Mouse (Mus musculus) liver, embryonic 14.5 days (tissue): Measurements from ENCODE around the gene Sbk1. TPM values are rescaled to one million over a fixed set of nuclear protein-coding genes. Genes with fewer than 3 reads are reported as not detected.

Experiments
- ATAC-seq: fragments of 200-750 bp; cut with Nextera tagmentation; 2 replicates; pipeline ENCODE4 v1.8.0; 2017; ENCODE audit warnings: moderate number of reproducible peaks, mild to moderate bottlenecking, moderate library complexity; ENCODE audit not compliant: insufficient read depth
- DNase-seq, 3 experiments: peaks; one replicate each; pipeline ENCODE4 v3.0.0-alpha.2; 2012 to 2013; ENCODE audit warnings: low read depth in 3 of 3, low spot score in 3 of 3
- H3K27ac ChIP-seq: fragments of 300-500 bp; sonication (generic); 2 replicates; pipeline ENCODE4 v1.5.1; 2014; ENCODE audit warnings: moderate library complexity, mild to moderate bottlenecking, control low read depth, inconsistent platforms
- H3K27me3 ChIP-seq: fragments of 300-500 bp; sonication (generic); 2 replicates; pipeline ENCODE4 v1.6.1; 2014; ENCODE audit warnings: mild to moderate bottlenecking, low read length, moderate library complexity; ENCODE audit not compliant: control insufficient read depth, insufficient read depth
- H3K36me3 ChIP-seq: fragments of 300-500 bp; sonication (generic); replicated peaks from 2 replicates; pipeline ENCODE4 v1.6.1; 2014; ENCODE audit warnings: low read depth; ENCODE audit not compliant: control insufficient read depth, insufficient read depth
- H3K4me1 ChIP-seq, 2 experiments: fragments of 200-500 bp in 1 of 2; fragments of 300-500 bp in 1 of 2; sonication (generic) in 1 of 2; replicated peaks; 2 replicates each; pipeline ENCODE4 v1.6.1; 2012 to 2014; ENCODE audit warnings: antibody characterized with exemption in 1 of 2, inconsistent platforms in 1 of 2, low read length in 1 of 2; ENCODE audit not compliant: control insufficient read depth in 2 of 2, insufficient read depth in 2 of 2
- H3K4me2 ChIP-seq: fragments of 300-500 bp; sonication (generic); 2 replicates; pipeline ENCODE4 v1.6.1; 2014; ENCODE audit warnings: low read depth, mild to moderate bottlenecking, control low read depth, moderate library complexity
- H3K4me3 ChIP-seq, 2 experiments: fragments of 200-500 bp in 1 of 2; fragments of 300-500 bp in 1 of 2; sonication (generic) in 1 of 2; 2 replicates each; pipeline ENCODE4 v1.5.1; 2012 to 2014; ENCODE audit warnings: low read depth in 2 of 2, low read length in 2 of 2, mild to moderate bottlenecking in 2 of 2, control low read depth in 1 of 2, inconsistent platforms in 1 of 2, moderate library complexity in 1 of 2; ENCODE audit not compliant: insufficient read depth in 1 of 2
- H3K9ac ChIP-seq: fragments of 300-500 bp; sonication (generic); replicated peaks from 2 replicates; pipeline ENCODE4 v1.6.1; 2014; ENCODE audit warnings: mild to moderate bottlenecking, control low read depth, moderate library complexity
- H3K9me3 ChIP-seq: fragments of 300-500 bp; sonication (generic); 2 replicates; pipeline ENCODE4 v1.6.1; 2016; ENCODE audit warnings: low read length, mixed read lengths; ENCODE audit not compliant: control insufficient read depth
- CTCF ChIP-seq: IDR thresholded peaks from 2 replicates; pipeline ENCODE4 v1.5.1; 2016; ENCODE audit warnings: antibody characterized with exemption, low read depth, control low read depth
- EP300 ChIP-seq: IDR thresholded peaks from 2 replicates; pipeline ENCODE4 v1.6.1; 2016; ENCODE audit warnings: antibody characterized with exemption, low read depth
- WGBS: fragments of 180-500 bp; shearing (Covaris S2); extraction: QIAGEN DNeasy Blood & Tissue Kit; methylation state at CpG from one replicate; pipeline ENCODE4 v1.1.7; 2014; ENCODE audit not compliant: insufficient replicate concordance; 5-methylcytosine and 5-hydroxymethylcytosine counted together
- polyA plus RNA-seq, 2 experiments: library from polyadenylated mRNA; depleted of rRNA in 1 of 2; stranded (reverse) in 1 of 2; unstranded in 1 of 2; fragments of >200 nt; fragmentation: Nextera tagmentation in 1 of 2; extraction: Ambion mirVana in 1 of 2; gene quantifications; 2 replicates each; pipeline versions ENCODE4 v1.2.1 to v1.2.3; 2012 to 2014

Sbk1 gene
- polyA plus RNA-seq, 2 experiments, result 0.86 to 0.90 TPM

GRCm38 (mm10) chr7:126339521-126339971, 67.1 kb downstream of the Sbk1 start:
- DNase-seq (no peak), ATAC-seq (no peak)
- WGBS, result 73% methylated on average over 8 of the region's 8 CpGs
- Histone ChIP-seq H3K4me3 (no peak overlapping the region), H3K4me1 (peaks cover 0 to 4% of the 10 kb centered on the region in 2 experiments; a peak in 1 of 4 replicates), H3K4me2 (no peak overlapping the region), H3K36me3 (no peaks in the 10 kb centered on the region), H3K9me3 (no peaks in the 10 kb centered on the region), H3K27me3 (no peaks in the 10 kb centered on the region), H3K27ac (no peak overlapping the region), H3K9ac (no peak overlapping the region)
- TF ChIP-seq CTCF, result no peak
- TF ChIP-seq EP300, result no peak

DNA sequence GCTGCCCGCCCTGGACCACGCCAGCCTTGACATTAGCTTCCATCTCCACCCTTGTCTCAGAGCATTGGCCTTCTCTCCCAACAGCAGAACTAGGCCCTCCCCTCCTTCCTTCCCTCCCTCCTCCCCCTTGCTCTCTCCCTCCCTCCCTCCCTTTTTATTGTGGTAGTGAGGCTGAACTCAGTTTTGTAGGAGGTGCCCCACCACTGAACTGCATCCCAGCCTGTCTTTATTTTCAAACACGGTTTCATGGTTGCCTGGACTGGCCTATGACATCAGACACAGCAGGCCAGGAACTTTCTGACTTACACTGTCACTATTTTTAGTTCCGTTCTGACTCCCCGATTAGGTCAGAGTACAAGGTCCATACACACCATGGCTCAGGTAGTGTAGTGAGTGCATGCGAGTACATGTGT, 67.8 kb downstream of the Sbk1 start:
- TF ChIP-seq CTCF, result no peak
- no peak for TF ChIP-seq EP300
- H3K9me3 ChIP-seq, result no peaks in the 10 kb centered on the region
- no peaks in the 10 kb centered on the region for H3K27me3 ChIP-seq
- H3K27ac ChIP-seq, result no peak overlapping the region
- no peaks in the 10 kb centered on the region for H3K36me3 ChIP-seq
- H3K9ac ChIP-seq, result no peak overlapping the region
- DNase-seq (no peak), ATAC-seq (0 out of 2 replicates have a peak, but pooled peaks have one; percentile 31)
- H3K4me2 ChIP-seq, result no peak overlapping the region
- no peak overlapping the region for H3K4me3 ChIP-seq
- H3K4me1 ChIP-seq, result peaks cover 0 to 4% of the 10 kb centered on the region in 2 experiments; a peak in 1 of 4 replicates
- WGBS, result 53% methylated on average over 6 of the region's 6 CpGs

DNA sequence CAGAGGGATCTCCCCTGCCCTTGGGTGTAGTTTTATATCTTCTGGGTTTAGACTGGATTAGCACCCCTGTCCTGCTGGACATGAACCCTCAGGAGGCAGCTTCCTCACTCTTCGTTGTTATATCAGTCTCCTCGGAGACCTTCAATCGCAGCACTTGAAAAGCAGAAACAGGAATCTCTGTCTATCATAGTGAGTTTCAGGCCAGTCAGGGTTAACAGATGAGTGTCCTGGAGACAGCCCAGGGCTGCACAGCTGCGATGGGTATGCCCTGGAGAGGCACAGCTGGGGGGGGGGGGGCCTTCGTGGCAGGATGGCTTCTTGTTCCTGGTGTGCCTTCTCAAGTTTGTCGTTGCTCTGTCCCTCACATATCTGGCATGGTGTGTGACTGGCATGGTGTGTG, 68.5 kb downstream of the Sbk1 start:
- ATAC-seq (no peak), DNase-seq (no peak)
- no peak overlapping the region for H3K4me2 ChIP-seq
- no peaks in the 10 kb centered on the region for H3K9me3 ChIP-seq
- no peak overlapping the region for H3K27ac ChIP-seq
- H3K4me3 ChIP-seq, result no peak overlapping the region
- WGBS, result 23% methylated on average over 6 of the region's 6 CpGs
- TF ChIP-seq CTCF (no peak), EP300 (no peak)
- no peaks in the 10 kb centered on the region for H3K36me3 ChIP-seq
- H3K4me1 ChIP-seq, result peaks cover 0 to 4% of the 10 kb centered on the region in 2 experiments; a peak in 1 of 4 replicates
- no peak overlapping the region for H3K9ac ChIP-seq
- no peaks in the 10 kb centered on the region for H3K27me3 ChIP-seq

Other genes starting within 250 kb of the Sbk1 start
- 0.07 and 0.10 TPM in 2 replicates for gene Gsg1l, start 190.2 kb upstream of the Sbk1 start, polyA plus RNA-seq (2012; rRNA removed)
- gene Gsg1l, start 190.2 kb upstream of the Sbk1 start, polyA plus RNA-seq (2014; fragmentation: Nextera tagmentation; extraction: Ambion mirVana), result 0.13 TPM in 1 of 2 replicates, not detected in the other
- 47.5 and 52.3 TPM in 2 replicates for gene Xpo6, start 72.1 kb upstream of the Sbk1 start, polyA plus RNA-seq (2012; rRNA removed)
- 18.2 and 19.2 TPM in 2 replicates for gene Xpo6, start 72.1 kb upstream of the Sbk1 start, polyA plus RNA-seq (2014; fragmentation: Nextera tagmentation; extraction: Ambion mirVana)
- 7.3 and 7.5 TPM in 2 replicates for gene Lat, start 97.0 kb downstream of the Sbk1 start, polyA plus RNA-seq (2012; rRNA removed)
- gene Lat, start 97.0 kb downstream of the Sbk1 start, polyA plus RNA-seq (2014; fragmentation: Nextera tagmentation; extraction: Ambion mirVana), result 7.6 and 9.2 TPM in 2 replicates
- gene Spns1, start 104.8 kb downstream of the Sbk1 start, polyA plus RNA-seq (2012; rRNA removed), result 20.2 and 21.7 TPM in 2 replicates
- 11.4 and 11.6 TPM in 2 replicates for gene Spns1, start 104.8 kb downstream of the Sbk1 start, polyA plus RNA-seq (2014; fragmentation: Nextera tagmentation; extraction: Ambion mirVana)
- gene Nfatc2ip, start 124.1 kb downstream of the Sbk1 start, polyA plus RNA-seq (2012; rRNA removed), result 6.8 and 7.1 TPM in 2 replicates
- gene Nfatc2ip, start 124.1 kb downstream of the Sbk1 start, polyA plus RNA-seq (2014; fragmentation: Nextera tagmentation; extraction: Ambion mirVana), result 3.0 and 3.1 TPM in 2 replicates
- gene Cd19, start 142.3 kb downstream of the Sbk1 start, polyA plus RNA-seq (2012; rRNA removed), result 0.30 and 0.35 TPM in 2 replicates
- gene Cd19, start 142.3 kb downstream of the Sbk1 start, polyA plus RNA-seq (2014; fragmentation: Nextera tagmentation; extraction: Ambion mirVana), result 0.34 and 0.64 TPM in 2 replicates
- 3.4 and 4.4 TPM in 2 replicates for gene Rabep2, start 156.1 kb downstream of the Sbk1 start, polyA plus RNA-seq (2012; rRNA removed)
- gene Rabep2, start 156.1 kb downstream of the Sbk1 start, polyA plus RNA-seq (2014; fragmentation: Nextera tagmentation; extraction: Ambion mirVana), result 3.1 and 4.6 TPM in 2 replicates
- 0.15 and 0.16 TPM in 2 replicates for gene Atp2a1, start 190.5 kb downstream of the Sbk1 start, polyA plus RNA-seq (2012; rRNA removed)
- gene Atp2a1, start 190.5 kb downstream of the Sbk1 start, polyA plus RNA-seq (2014; fragmentation: Nextera tagmentation; extraction: Ambion mirVana), result 0.10 TPM in 1 of 2 replicates, not detected in the other
- 12.4 and 12.9 TPM in 2 replicates for gene Sh2b1, start 202.8 kb downstream of the Sbk1 start, polyA plus RNA-seq (2012; rRNA removed)
- gene Sh2b1, start 202.8 kb downstream of the Sbk1 start, polyA plus RNA-seq (2014; fragmentation: Nextera tagmentation; extraction: Ambion mirVana), result 8.3 and 9.5 TPM in 2 replicates
- gene Tufm, start 214.7 kb downstream of the Sbk1 start, polyA plus RNA-seq (2012; rRNA removed), result 44.6 and 67.8 TPM in 2 replicates
- 73.2 and 82.9 TPM in 2 replicates for gene Tufm, start 214.7 kb downstream of the Sbk1 start, polyA plus RNA-seq (2014; fragmentation: Nextera tagmentation; extraction: Ambion mirVana)
- 41.3 and 42.9 TPM in 2 replicates for gene Atxn2l, start 230.8 kb downstream of the Sbk1 start, polyA plus RNA-seq (2012; rRNA removed)
- 17.3 and 24.3 TPM in 2 replicates for gene Atxn2l, start 230.8 kb downstream of the Sbk1 start, polyA plus RNA-seq (2014; fragmentation: Nextera tagmentation; extraction: Ambion mirVana)